Mouse (Mus musculus) liver (tissue): ENCODE measurements around the gene Ror1.

Experiments
- DNase-seq: peaks from one replicate; pipeline ENCODE4 v3.0.0-alpha.2; 2020; ENCODE audit warnings: mixed read lengths

Ror1 gene

GRCm38 (mm10) chr4:100398079-100398478 lies 302.5 kb downstream of the Ror1 start:
- no peak for DNase-seq

DNA sequence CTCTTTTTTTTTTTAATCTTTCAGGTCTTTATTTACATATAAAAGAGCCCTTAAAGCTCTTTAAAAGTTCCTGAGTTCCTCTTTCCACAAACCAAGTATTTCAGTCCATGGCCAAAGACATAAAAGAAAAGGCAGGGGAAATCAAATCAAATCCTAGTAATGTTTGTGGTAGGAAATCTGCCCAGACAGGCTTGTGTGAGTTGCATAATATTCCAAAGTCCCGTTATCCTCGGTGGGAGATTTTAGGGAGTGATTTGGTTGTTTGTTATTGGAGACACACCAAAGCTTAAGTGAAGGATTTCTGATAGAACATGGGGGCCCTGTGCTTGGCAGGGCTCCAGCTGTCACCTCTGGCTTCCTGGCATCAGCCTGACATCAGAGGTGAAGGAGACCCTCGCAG lies 305.5 kb downstream of the Ror1 start:
- DNase-seq = no peak

DNA sequence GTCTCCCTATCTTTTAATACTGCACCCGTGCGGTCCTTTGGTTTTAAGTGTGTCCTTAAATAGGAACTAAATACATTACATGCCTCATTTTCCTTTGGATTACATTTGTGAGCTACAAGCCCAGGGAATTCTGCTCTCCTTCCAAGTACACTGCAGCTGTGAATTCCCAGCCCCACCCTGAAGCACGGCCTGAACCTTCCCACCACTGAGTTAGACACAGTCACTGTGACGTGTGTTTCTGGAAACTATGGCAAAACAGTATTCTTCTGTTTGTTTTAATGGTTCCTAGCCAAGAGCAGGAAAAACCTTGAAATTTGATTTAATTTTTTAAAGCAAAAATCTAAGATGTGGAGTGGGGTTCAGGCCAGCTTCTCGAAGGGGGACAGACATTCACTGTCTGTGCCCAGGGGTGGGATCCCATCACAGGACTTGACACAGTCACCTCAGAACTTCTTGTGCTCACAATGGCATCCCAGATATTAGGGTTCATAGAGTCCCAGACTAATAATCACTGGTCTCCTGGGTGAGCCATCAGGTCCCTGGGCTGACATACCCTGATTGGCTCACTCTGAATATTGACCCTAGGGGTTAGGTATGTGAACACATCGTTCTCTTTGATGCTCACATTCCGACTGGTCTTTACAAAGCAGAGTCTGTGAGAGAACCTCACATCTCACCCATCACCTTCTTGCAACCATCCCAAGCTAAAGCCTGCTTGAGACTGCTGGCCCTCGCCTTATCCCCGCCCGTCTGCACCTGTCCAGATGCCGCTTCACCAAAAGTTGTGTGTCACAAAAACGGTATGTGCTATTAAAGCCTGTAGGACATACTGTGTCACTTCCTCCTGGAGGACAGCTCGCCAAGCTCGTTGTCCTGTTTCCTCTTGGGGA lies 306.2 kb downstream of the Ror1 start:
- DNase-seq = no peak

- peak; percentile 54 for DNase-seq
These were observed 311.8 kb downstream of the Ror1 start for GRCm38 (mm10) chr4:100407261-100407874.

DNA sequence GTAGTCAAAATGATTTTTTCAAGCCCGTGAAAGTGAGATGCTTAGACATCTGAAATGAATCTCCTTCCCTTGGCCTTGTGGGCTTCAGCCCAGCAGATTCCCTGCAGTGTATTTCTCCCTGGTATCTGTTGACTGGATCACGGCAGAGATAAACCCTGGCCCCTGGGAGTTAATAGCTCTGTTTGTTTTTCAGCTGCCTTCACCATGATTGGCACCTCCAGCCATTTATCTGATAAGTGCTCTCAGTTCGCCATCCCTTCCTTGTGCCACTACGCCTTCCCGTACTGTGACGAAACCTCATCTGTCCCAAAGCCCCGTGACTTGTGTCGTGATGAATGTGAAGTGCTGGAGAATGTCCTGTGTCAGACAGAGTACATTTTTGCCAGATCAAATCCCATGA lies 313.9 kb downstream of the Ror1 start:
- DNase-seq = no peak

DNA sequence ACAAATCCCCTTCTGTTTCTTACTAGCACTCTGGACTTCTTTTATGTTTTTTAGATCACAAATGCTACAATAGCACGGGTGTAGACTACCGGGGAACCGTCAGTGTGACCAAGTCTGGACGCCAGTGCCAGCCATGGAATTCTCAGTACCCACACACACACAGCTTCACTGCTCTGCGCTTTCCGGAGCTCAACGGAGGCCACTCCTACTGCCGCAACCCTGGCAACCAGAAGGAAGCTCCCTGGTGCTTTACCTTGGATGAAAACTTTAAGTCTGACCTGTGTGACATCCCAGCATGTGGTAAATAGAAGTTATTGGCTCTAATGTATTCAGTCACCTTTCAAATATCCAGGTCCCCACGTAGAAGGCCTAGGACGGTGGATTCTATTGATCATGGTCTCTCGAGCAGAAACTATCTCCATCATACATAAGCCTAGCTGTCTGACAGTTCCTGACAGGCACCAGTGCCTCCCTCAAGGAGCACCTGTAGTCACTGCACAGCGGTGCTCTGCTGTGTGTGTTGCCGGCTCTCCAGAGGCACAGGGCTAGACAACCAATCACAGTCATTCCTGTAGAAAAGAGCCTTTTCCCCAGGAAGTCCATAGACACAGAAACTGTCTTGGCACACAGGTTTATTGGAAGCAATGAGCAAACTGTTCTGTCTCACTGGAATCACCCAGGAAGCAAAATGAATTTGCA lies 316.4 kb downstream of the Ror1 start:
- DNase-seq = no peak

DNA sequence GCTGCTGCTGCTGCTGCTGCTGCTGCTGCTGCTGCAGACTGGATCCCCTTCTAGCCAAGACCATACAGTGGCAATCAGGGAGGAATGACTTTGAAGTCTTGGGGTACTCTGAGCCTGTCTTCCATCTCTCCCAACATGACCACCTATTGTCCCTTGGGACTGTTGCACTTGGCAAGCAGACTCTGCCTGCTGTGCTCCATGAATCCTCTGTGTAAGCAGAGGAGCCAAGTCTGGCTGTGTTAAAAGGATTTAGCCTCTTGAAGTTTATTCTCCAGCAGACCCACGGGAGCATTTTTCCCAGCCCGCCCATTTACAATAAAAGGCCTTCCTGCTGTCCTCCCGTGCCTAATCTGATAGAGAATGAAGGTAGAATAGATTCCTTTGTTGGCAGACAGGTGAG lies 327.2 kb downstream of the Ror1 start:
- no peak for DNase-seq

DNA sequence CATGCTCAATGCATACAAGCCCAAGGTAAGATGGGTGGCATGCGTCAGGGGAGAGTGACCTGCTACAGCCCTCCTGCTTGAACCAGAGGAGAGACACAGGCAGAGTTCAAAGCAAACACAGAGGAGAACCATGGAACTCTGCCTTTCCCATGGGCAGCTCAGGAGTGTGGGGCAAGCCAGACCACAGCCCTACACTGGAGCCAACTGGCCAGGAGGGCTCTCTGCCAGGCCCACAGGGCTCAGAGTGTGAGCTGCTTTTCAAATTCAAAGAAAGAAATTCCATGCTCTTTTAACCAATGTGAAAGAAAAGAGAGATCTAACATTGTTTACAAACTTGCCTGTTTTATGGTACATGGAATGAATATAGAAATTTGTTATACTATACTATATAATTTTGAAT lies 330.5 kb downstream of the Ror1 start:
- DNase-seq = no peak

- no peak for DNase-seq
These were observed 333.8 kb downstream of the Ror1 start for GRCm38 (mm10) chr4:100429371-100429900.

- DNase-seq = no peak
These were observed 339.9 kb downstream of the Ror1 start for GRCm38 (mm10) chr4:100435281-100436168.

DNA sequence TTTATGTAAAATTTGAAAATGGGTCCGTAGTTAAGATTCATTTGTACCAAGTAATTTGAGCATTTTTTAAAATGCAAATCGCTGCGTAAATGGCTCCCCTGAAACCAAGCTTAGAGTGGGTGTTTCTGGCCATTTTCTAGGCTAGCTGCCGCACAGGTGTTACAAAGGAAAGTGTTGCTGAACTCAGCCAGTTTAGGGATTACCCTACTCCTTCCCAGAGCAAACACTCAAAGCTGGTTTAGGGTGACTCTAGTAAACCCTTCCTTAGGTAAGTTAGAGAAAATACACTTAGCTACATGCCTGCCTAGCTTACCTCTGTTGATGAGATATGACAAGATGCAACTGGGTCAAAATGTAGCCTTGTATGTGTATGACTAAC lies 340.6 kb downstream of the Ror1 start:
- DNase-seq = no peak

- no peak for DNase-seq
These were observed 351.3 kb downstream of the Ror1 start for GRCm38 (mm10) chr4:100446897-100447296.

- no peak for DNase-seq
These were observed 367.0 kb downstream of the Ror1 start for GRCm38 (mm10) chr4:100462493-100463120.

GRCm38 (mm10) chr4:100478592-100479321 lies 383.2 kb downstream of the Ror1 start, which contains the start of gene Ube2u:
Gene Ube2u, plus strand, starts transcription at chr4:100478849.
- DNase-seq = peak; percentile 32

DNA sequence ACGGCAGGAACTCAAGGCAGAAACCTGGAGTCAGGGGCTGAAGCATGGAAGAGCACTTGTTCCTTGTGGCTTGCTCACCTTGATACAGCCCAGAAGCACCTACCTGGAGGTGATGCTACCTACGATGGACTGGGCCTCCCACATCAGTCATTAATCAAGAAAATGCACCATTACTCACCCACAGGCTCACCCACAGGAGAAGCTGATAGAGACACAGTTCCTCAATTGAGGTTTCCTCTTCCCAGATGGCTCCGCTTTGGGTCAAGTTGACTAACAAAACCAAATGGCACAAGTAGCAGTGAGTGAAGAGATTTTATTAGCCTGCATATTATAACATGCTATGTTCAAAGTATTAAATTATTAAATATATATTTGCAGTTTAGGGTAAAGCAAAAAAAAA lies 392.9 kb downstream of the Ror1 start:
- no peak for DNase-seq
